Mouse (Mus musculus) neural tube, embryonic 14.5 days (tissue): Measurements from ENCODE around the gene Akr1c13. TPM values are rescaled to one million over a fixed set of nuclear protein-coding genes. Genes with fewer than 3 reads are reported as not detected.
"Not testable (repeated sequence)": the region's sequence is repeated elsewhere in the genome, so short reads cannot be mapped to it uniquely, and the experiment has no call there.

Experiments used
- ATAC-seq: fragments of 200-750 bp; cut with Nextera tagmentation; 2 replicates; pipeline ENCODE4 v1.8.0; 2017; ENCODE audit warnings: low read depth, mild to moderate bottlenecking, moderate TSS enrichment, moderate library complexity
- H3K27ac ChIP-seq: fragments of 300-500 bp; sonication (generic); 2 replicates; pipeline ENCODE4 v1.5.1; 2014; ENCODE audit warnings: low read depth, mild to moderate bottlenecking, control low read depth, low read length, moderate library complexity, mixed read lengths
- H3K27me3 ChIP-seq: fragments of 300-500 bp; sonication (generic); 2 replicates; pipeline ENCODE4 v1.6.1; 2014; ENCODE audit warnings: low read length; ENCODE audit not compliant: control insufficient read depth, insufficient read depth
- H3K36me3 ChIP-seq: fragments of 300-500 bp; sonication (generic); 2 replicates; pipeline ENCODE4 v1.6.1; 2014; ENCODE audit warnings: low read length, mixed read lengths; ENCODE audit not compliant: control insufficient read depth, insufficient read depth
- H3K4me1 ChIP-seq: fragments of 300-500 bp; sonication (generic); 2 replicates; pipeline ENCODE4 v1.6.1; 2014; ENCODE audit warnings: low read length; ENCODE audit not compliant: control insufficient read depth, insufficient read depth
- H3K4me2 ChIP-seq: fragments of 300-500 bp; sonication (generic); 2 replicates; pipeline ENCODE4 v1.6.1; 2014; ENCODE audit warnings: mild to moderate bottlenecking, low read depth, low read length, control low read depth
- H3K4me3 ChIP-seq: fragments of 300-500 bp; sonication (generic); 2 replicates; pipeline ENCODE4 v1.5.1; 2014; ENCODE audit warnings: low read depth, low read length, control low read depth, mixed read lengths
- H3K9ac ChIP-seq: fragments of 300-500 bp; sonication (generic); replicated peaks from 2 replicates; pipeline ENCODE4 v1.6.1; 2014; ENCODE audit warnings: low read depth, mild to moderate bottlenecking, control low read depth, low read length, mixed read lengths
- H3K9me3 ChIP-seq: fragments of 300-500 bp; sonication (generic); 2 replicates; pipeline ENCODE4 v1.6.1; 2016; ENCODE audit warnings: low read length; ENCODE audit not compliant: control insufficient read depth
- WGBS: fragments of 180-500 bp; shearing (Covaris S2); extraction: QIAGEN DNeasy Blood & Tissue Kit; methylation state at CpG from one replicate; pipeline ENCODE4 v1.1.7; 2014; 5-methylcytosine and 5-hydroxymethylcytosine counted together
- polyA plus RNA-seq: library from polyadenylated mRNA; unstranded; fragments of >200 nt; fragmentation: Nextera tagmentation; extraction: Ambion mirVana; gene quantifications from 2 replicates; pipeline ENCODE4 v1.2.1, GENCODE M21; 2014

The Akr1c13 gene
- polyA plus RNA-seq, 1 experiment from 2014 or later: 5.7 TPM

- H3K4me3 ChIP-seq, ATAC-seq, H3K36me3 ChIP-seq, H3K4me2 ChIP-seq, H3K9ac ChIP-seq, H3K27ac ChIP-seq, H3K4me1 ChIP-seq, H3K27me3 ChIP-seq, H3K9me3 ChIP-seq: not testable (repeated sequence)
- WGBS: 77% methylated on average over 7 of the region's 7 CpGs
Observed at GRCm38 (mm10) chr13:4186641-4187411, 4.1 kb upstream of the Akr1c13 start.

DNA sequence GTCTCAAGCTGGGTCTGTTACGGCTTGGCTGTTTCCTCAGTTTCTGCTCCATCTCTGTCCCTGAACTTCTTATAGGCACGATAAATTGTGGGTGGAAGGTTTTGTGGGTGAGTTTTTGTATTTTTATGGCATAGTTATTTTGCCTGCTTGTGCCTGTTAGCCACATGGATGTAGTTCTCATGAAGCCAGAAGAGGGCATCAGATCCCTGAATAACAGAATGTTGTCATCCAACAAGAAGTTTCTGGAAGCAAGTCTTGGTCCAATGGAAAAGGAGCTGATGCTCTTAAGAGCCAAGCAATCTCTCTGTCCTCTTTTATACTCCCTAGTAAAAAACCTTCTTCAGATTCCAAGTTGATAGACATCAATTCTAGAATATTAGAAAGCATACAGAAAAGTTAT, 2.8 kb upstream of the Akr1c13 start:
- ATAC-seq: no peak
- no peak overlapping the region for H3K4me2 ChIP-seq
- WGBS: 88% methylated on average over 2 of the region's 2 CpGs
- H3K36me3 ChIP-seq: no peaks in the 10 kb centered on the region
- no peaks in the 10 kb centered on the region for H3K9me3 ChIP-seq
- H3K9ac ChIP-seq: no peak overlapping the region
- no peaks in the 10 kb centered on the region for H3K4me1 ChIP-seq
- H3K4me3 ChIP-seq: no peak overlapping the region
- no peak overlapping the region for H3K27ac ChIP-seq
- H3K27me3 ChIP-seq: no peaks in the 10 kb centered on the region

GRCm38 (mm10) chr13:4192511-4192910, 1.6 kb downstream of the Akr1c13 start:
- Histone ChIP-seq H3K9ac (no peak overlapping the region), H3K4me1 (no peaks in the 10 kb centered on the region), H3K27ac (no peak overlapping the region), H3K4me2 (no peak overlapping the region), H3K4me3 (no peak overlapping the region), H3K36me3 (no peaks in the 10 kb centered on the region), H3K9me3 (no peaks in the 10 kb centered on the region), H3K27me3 (no peaks in the 10 kb centered on the region)
- 85% methylated on average over 3 of the region's 3 CpGs for WGBS
- ATAC-seq: no peak

GRCm38 (mm10) chr13:4206147-4206903, 15.4 kb downstream of the Akr1c13 start:
- Histone ChIP-seq H3K9me3 (no peaks in the 10 kb centered on the region), H3K27ac (no peak overlapping the region), H3K4me2 (no peak overlapping the region), H3K4me1 (no peaks in the 10 kb centered on the region), H3K27me3 (no peaks in the 10 kb centered on the region), H3K4me3 (no peak overlapping the region), H3K36me3 (no peaks in the 10 kb centered on the region), H3K9ac (no peak overlapping the region)
- ATAC-seq: no peak
- WGBS: 10% methylated on average over 1 of the region's 1 CpGs

- 76% methylated on average over 20 of the region's 20 CpGs for WGBS
- ATAC-seq: no peak
Observed at GRCm38 (mm10) chr13:4211560-4212299, 20.8 kb downstream of the Akr1c13 start.

GRCm38 (mm10) chr13:4212309-4212708, 21.4 kb downstream of the Akr1c13 start:
- Histone ChIP-seq H3K4me1 (no peaks in the 10 kb centered on the region), H3K9me3 (no peaks in the 10 kb centered on the region), H3K4me3 (no peak overlapping the region), H3K4me2 (no peak overlapping the region), H3K27me3 (no peaks in the 10 kb centered on the region), H3K36me3 (no peaks in the 10 kb centered on the region), H3K9ac (no peak overlapping the region), H3K27ac (no peak overlapping the region)
- 67% methylated on average over 3 of the region's 3 CpGs for WGBS
- ATAC-seq: no peak

More at GRCm38 (mm10) chr13:4211560-4212299, 20.8 kb downstream of the Akr1c13 start:
- Histone ChIP-seq H3K27ac (no peak overlapping the region), H3K4me1 (no peaks in the 10 kb centered on the region), H3K36me3 (no peaks in the 10 kb centered on the region), H3K4me3 (no peak overlapping the region), H3K27me3 (no peaks in the 10 kb centered on the region), H3K9me3 (no peaks in the 10 kb centered on the region), H3K4me2 (no peak overlapping the region), H3K9ac (no peak overlapping the region)

GRCm38 (mm10) chr13:4215496-4215895, 24.5 kb downstream of the Akr1c13 start:
- not testable (repeated sequence) for H3K27ac ChIP-seq, ATAC-seq

GRCm38 (mm10) chr13:4228441-4228840, 37.5 kb downstream of the Akr1c13 start, which contains the start of gene Akr1c19:
Akr1c19 (plus strand) TSS chr13:4228700.
- no peaks in the 10 kb centered on the region for H3K36me3 ChIP-seq
- H3K4me2 ChIP-seq: no peak within 1 kb of the TSS
- H3K4me1 ChIP-seq: no peaks in the 10 kb centered on the region
- no peaks in the 10 kb centered on the region for H3K9me3 ChIP-seq
- no peak for ATAC-seq
- no peak within 1 kb of the TSS for H3K27ac ChIP-seq
- 76% methylated on average over 1 of the region's 1 CpGs for WGBS
- H3K4me3 ChIP-seq: no peak within 1 kb of the TSS
- no peaks in the 10 kb centered on the region for H3K27me3 ChIP-seq
- H3K9ac ChIP-seq: no peak within 1 kb of the TSS

More at GRCm38 (mm10) chr13:4215496-4215895, 24.5 kb downstream of the Akr1c13 start:
- H3K9me3 ChIP-seq, H3K27me3 ChIP-seq, H3K4me1 ChIP-seq, H3K9ac ChIP-seq, H3K4me3 ChIP-seq, H3K36me3 ChIP-seq, H3K4me2 ChIP-seq: not testable (repeated sequence)
- WGBS: 90% methylated on average over 1 of the region's 1 CpGs
